ENCODE assay signal across 29 mouse cellular contexts in the genomic region with DNA sequence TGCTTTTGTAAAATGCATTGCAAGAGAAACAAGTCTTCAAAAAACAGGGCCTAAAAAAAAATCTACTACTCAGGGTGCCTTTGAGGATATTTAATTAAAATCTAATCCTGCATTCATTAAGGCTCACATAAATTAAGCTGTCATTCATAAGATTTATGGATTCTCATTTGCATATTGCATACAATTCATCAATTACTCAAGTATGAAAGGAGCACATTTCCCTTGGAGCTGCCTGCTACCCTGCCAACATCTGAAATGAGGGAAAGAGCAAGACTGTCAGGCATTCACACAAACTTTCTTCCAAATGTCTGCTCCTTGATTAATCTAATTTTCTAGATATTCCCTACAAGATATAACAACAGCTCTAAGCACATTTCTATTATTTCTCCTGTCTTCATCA.
DNase-seq lines count a peak whose midpoint lies in the region; ATAC-seq and TF ChIP-seq lines count a peak whose summit lies in the region.
"Had no signal": no experiment of that assay in that cellular context is flagged by ENCODE, and none has a peak within 500 bp of the region (broad histone marks: within the 10 kb centered on the region; RNA-seq: fewer than 3 reads in every experiment).

No protein-coding gene starts in this region.

- H3K4me1 ChIP-seq in forebrain, embryonic 14.5 days (ENCODE audit: control insufficient read depth, insufficient read depth, low read length), result peaks cover 5% of the 10 kb centered on the region; the same call in 1 of the 2 replicates
- H3K4me1 ChIP-seq in forebrain, postnatal 0 days (ENCODE audit: insufficient read depth), result no peaks in the 10 kb centered on the region
- H3K4me1 ChIP-seq in midbrain, embryonic 15.5 days, result peaks cover 5% of the 10 kb centered on the region; the same call in 1 of the 2 replicates
- H3K4me1 ChIP-seq in midbrain, embryonic 13.5 days (replicated peaks), result peaks cover 23% of the 10 kb centered on the region
- H3K4me1 ChIP-seq in hindbrain, embryonic 12.5 days, result peaks cover 11% of the 10 kb centered on the region
- H3K4me1 ChIP-seq: heart, embryonic 15.5 days; limb, embryonic 10.5 days; liver, embryonic 15.5 days; lung, embryonic 15.5 days; stomach, embryonic 15.5 days had no signal

- H3K36me3 ChIP-seq in forebrain, embryonic 14.5 days (ENCODE audit: control insufficient read depth, insufficient read depth, low read length), result no peaks in the 10 kb centered on the region
- H3K36me3 ChIP-seq in forebrain, postnatal 0 days (ENCODE audit: insufficient read depth), result no peaks in the 10 kb centered on the region
- no peaks in the 10 kb centered on the region for H3K36me3 ChIP-seq in midbrain, embryonic 15.5 days (replicated peaks)
- H3K36me3 ChIP-seq in midbrain, embryonic 13.5 days, result no peaks in the 10 kb centered on the region
- H3K36me3 ChIP-seq in hindbrain, embryonic 12.5 days, result no peaks in the 10 kb centered on the region
- H3K36me3 ChIP-seq: embryonic facial prominence, embryonic 13.5 days; heart, embryonic 15.5 days; limb, embryonic 10.5 days; liver, embryonic 15.5 days; lung, embryonic 15.5 days; midbrain, embryonic 12.5 days; stomach, embryonic 15.5 days had no signal

- peak; percentile 72 for DNase-seq in forebrain, embryonic 14.5 days (ENCODE audit: low spot score)
- no peak for DNase-seq in forebrain, postnatal 0 days
- DNase-seq in mesoderm, embryonic 11.5 days (ENCODE audit: low read depth, low spot score), result peak; percentile 38
- no peak for DNase-seq in frontal cortex, postnatal 36 days (ENCODE audit: low spot score in 2 of 2)
- no peak for DNase-seq in thymus, postnatal 0 days (ENCODE audit: low spot score)
- DNase-seq: adrenal gland, postnatal 36 days; cerebellum, adult 11 months; cerebellum, adult 9-11 months; embryo, embryonic 11 days; heart, postnatal 36 days; kidney, adult 2 months; liver; lung, postnatal 4 days; right cerebral cortex, adult 18-20 months; thymus, adult 18-20 months; thymus, postnatal 4 days had no signal

- H3K27me3 ChIP-seq in forebrain, embryonic 14.5 days (replicated peaks; ENCODE audit: control insufficient read depth, insufficient read depth, low read length), result no peaks in the 10 kb centered on the region
- H3K27me3 ChIP-seq in forebrain, postnatal 0 days (ENCODE audit: insufficient read depth, low read length), result no peaks in the 10 kb centered on the region
- H3K27me3 ChIP-seq in midbrain, embryonic 15.5 days (replicated peaks), result no peaks in the 10 kb centered on the region
- H3K27me3 ChIP-seq in midbrain, embryonic 13.5 days, result no peaks in the 10 kb centered on the region
- H3K27me3 ChIP-seq in hindbrain, embryonic 12.5 days, result no peaks in the 10 kb centered on the region
- H3K27me3 ChIP-seq: embryonic facial prominence, embryonic 13.5 days; heart, embryonic 15.5 days; liver, embryonic 15.5 days; lung, embryonic 15.5 days; midbrain, embryonic 12.5 days; stomach, embryonic 15.5 days had no signal

- ATAC-seq in forebrain, embryonic 14.5 days, result peak; percentile 73
- no peak for ATAC-seq in forebrain, postnatal 0 days
- ATAC-seq in midbrain, embryonic 15.5 days (replicated peaks), result 0 out of 2 replicates have a peak, but pooled peaks have one; percentile 37
- no peak for ATAC-seq in midbrain, embryonic 13.5 days
- peak; percentile 55 for ATAC-seq in hindbrain, embryonic 12.5 days (ENCODE audit: low FRiP score)

- H3K27ac ChIP-seq in forebrain, embryonic 14.5 days (ENCODE audit: low read depth, low read length), result no peak overlapping the region
- no peak overlapping the region for H3K27ac ChIP-seq in forebrain, postnatal 0 days (ENCODE audit: low read depth, low read length)
- H3K27ac ChIP-seq in midbrain, embryonic 15.5 days, result no peak overlapping the region
- no peak overlapping the region for H3K27ac ChIP-seq in midbrain, embryonic 13.5 days
- H3K27ac ChIP-seq in hindbrain, embryonic 12.5 days, result no peak overlapping the region
- H3K27ac ChIP-seq: embryonic facial prominence, embryonic 13.5 days; heart, embryonic 15.5 days; kidney, postnatal 0 days; left cerebral cortex, adult 2 months; limb, embryonic 10.5 days; liver, embryonic 15.5 days; lung, embryonic 15.5 days; stomach, embryonic 15.5 days had no signal

- no peak overlapping the region for H3K9ac ChIP-seq in forebrain, embryonic 14.5 days (ENCODE audit: low read length)
- H3K9ac ChIP-seq in forebrain, postnatal 0 days, result no peak overlapping the region
- no peak overlapping the region for H3K9ac ChIP-seq in midbrain, embryonic 15.5 days
- H3K9ac ChIP-seq in midbrain, embryonic 13.5 days (replicated peaks), result no peak overlapping the region
- H3K9ac ChIP-seq in hindbrain, embryonic 12.5 days, result no peak overlapping the region
- H3K9ac ChIP-seq: embryonic facial prominence, embryonic 13.5 days; heart, embryonic 15.5 days; liver, embryonic 15.5 days; lung, embryonic 15.5 days; midbrain, embryonic 12.5 days; stomach, embryonic 15.5 days had no signal

- no peak for TF ChIP-seq CTCF in forebrain, postnatal 0 days (IDR thresholded peaks at IDR 0.05; ENCODE audit: low read depth)

- no peaks in the 10 kb centered on the region for H3K9me3 ChIP-seq in forebrain, embryonic 14.5 days (replicated peaks; ENCODE audit: control insufficient read depth, low read length)
- H3K9me3 ChIP-seq in forebrain, postnatal 0 days (ENCODE audit: low read length), result no peaks in the 10 kb centered on the region
- no peaks in the 10 kb centered on the region for H3K9me3 ChIP-seq in midbrain, embryonic 15.5 days
- no peaks in the 10 kb centered on the region for H3K9me3 ChIP-seq in midbrain, embryonic 13.5 days
- H3K9me3 ChIP-seq in hindbrain, embryonic 12.5 days (replicated peaks), result no peaks in the 10 kb centered on the region
- H3K9me3 ChIP-seq: embryonic facial prominence, embryonic 13.5 days; heart, embryonic 15.5 days; limb, embryonic 10.5 days; liver, embryonic 15.5 days; lung, embryonic 15.5 days; midbrain, embryonic 12.5 days; stomach, embryonic 15.5 days had no signal

- H3K4me3 ChIP-seq in forebrain, embryonic 14.5 days (ENCODE audit: low read depth, low read length), result no peak overlapping the region
- no peak overlapping the region for H3K4me3 ChIP-seq in forebrain, postnatal 0 days (ENCODE audit: low read depth, low read length)
- no peak overlapping the region for H3K4me3 ChIP-seq in midbrain, embryonic 15.5 days
- H3K4me3 ChIP-seq in midbrain, embryonic 13.5 days (replicated peaks), result no peak overlapping the region
- H3K4me3 ChIP-seq in hindbrain, embryonic 12.5 days, result no peak overlapping the region
- H3K4me3 ChIP-seq: embryonic facial prominence, embryonic 13.5 days; erythroblast, embryonic 14.5 days; heart, embryonic 15.5 days; left cerebral cortex, adult 2 months; limb, embryonic 10.5 days; liver, embryonic 15.5 days; lung, embryonic 15.5 days; midbrain, embryonic 12.5 days; stomach, embryonic 15.5 days had no signal

- H3K4me2 ChIP-seq in forebrain, embryonic 14.5 days (ENCODE audit: low read length), result no peak overlapping the region
- no peak overlapping the region for H3K4me2 ChIP-seq in forebrain, postnatal 0 days (ENCODE audit: low read depth)
- H3K4me2 ChIP-seq in midbrain, embryonic 15.5 days, result no peak overlapping the region
- no peak overlapping the region for H3K4me2 ChIP-seq in midbrain, embryonic 13.5 days (replicated peaks)
- no peak overlapping the region for H3K4me2 ChIP-seq in hindbrain, embryonic 12.5 days (replicated peaks)
- H3K4me2 ChIP-seq: embryonic facial prominence, embryonic 13.5 days; heart, embryonic 15.5 days; liver, embryonic 15.5 days; lung, embryonic 15.5 days; midbrain, embryonic 12.5 days; stomach, embryonic 15.5 days had no signal

Comparison
In these comparisons a context has a peak if more than half of its experiments do, and no peak if none do; other contexts are left out.
1. ATAC-seq: peak in forebrain, embryonic 14.5 days (single experiment), midbrain, embryonic 15.5 days (single experiment) and hindbrain, embryonic 12.5 days (single experiment); none in forebrain, postnatal 0 days (single experiment) and midbrain, embryonic 13.5 days (single experiment).
2. DNase-seq: peak in forebrain, embryonic 14.5 days (single experiment) and mesoderm, embryonic 11.5 days (single experiment); none in forebrain, postnatal 0 days (single experiment), frontal cortex, postnatal 36 days (0 of 2) and thymus, postnatal 0 days (single experiment).